Mouse (Mus musculus) liver, embryonic 14.5 days (tissue): Measurements from ENCODE around the gene Fam189a2.

ENCODE experiments used
- CTCF ChIP-seq: IDR thresholded peaks from 2 replicates; pipeline ENCODE4 v1.5.1; 2016; ENCODE audit warnings: antibody characterized with exemption, low read depth, control low read depth
- EP300 ChIP-seq: IDR thresholded peaks from 2 replicates; pipeline ENCODE4 v1.6.1; 2016; ENCODE audit warnings: antibody characterized with exemption, low read depth

DNA sequence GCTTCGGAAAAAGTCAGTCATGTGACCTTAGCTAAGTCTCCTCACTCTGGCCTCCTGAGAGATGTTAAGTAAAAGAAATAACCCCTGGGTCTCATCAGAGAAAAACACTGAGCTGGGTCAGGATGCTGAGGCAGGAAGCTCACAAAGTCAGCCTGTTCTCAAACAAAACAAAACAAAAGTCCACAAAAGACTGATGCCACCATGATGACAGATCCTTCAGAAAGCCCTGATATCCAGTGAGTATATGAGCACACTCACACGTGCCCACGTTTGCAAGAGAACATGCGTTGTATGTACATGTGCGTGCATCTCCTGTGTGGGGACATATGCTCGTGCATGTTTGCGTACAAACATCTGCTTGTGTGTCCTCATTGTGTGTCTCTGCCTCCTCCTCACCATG, 7.5 kb downstream of the Fam189a2 start:
- no peak for TF ChIP-seq EP300
- no peak for TF ChIP-seq CTCF
